ENCODE assay signal across 15 mouse cellular contexts in the genomic region with DNA sequence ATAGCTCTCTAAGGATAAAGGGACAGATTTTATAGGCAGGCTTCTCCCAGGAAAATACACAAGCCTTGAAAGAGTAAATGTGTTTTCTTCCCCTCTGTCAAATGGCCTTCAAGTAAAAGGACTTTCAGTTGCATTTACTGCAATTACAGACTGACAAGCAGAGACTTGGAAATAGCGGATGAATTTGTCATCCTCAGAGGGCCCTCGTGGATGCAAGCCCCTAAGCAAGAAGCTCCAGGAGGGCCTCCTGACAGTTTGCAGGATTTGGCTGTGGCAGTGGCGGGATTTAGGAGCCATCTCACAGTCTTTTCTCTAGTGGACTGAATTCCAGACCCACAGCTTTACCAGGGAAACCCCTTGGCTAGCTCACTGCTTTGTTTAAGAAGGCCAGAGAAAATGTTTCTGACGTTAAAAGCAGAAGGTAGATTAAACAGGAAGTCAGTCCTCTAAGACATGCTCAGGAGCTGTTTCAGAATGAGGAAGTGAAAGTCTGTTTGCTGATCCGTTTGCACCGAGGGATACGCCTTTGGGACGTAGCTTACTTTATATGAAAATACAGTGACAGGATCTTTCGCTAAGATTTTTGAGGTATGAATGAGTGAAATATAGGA.
DNase-seq lines count a peak whose midpoint lies in the region; ATAC-seq and TF ChIP-seq lines count a peak whose summit lies in the region.
"Had no signal": no experiment of that assay in that cellular context is flagged by ENCODE, and none has a peak within 500 bp of the region (broad histone marks: within the 10 kb centered on the region; RNA-seq: fewer than 3 reads in every experiment).

No protein-coding gene starts in this region.

- H3K27me3 ChIP-seq in CH12.LX (replicated peaks): no peaks in the 10 kb centered on the region
- H3K27me3 ChIP-seq in limb, embryonic 10.5 days (ENCODE audit: low read depth, poor library complexity, severe bottlenecking): no peaks in the 10 kb centered on the region
- no peaks in the 10 kb centered on the region for H3K27me3 ChIP-seq in intestine, embryonic 15.5 days (replicated peaks)
- no peaks in the 10 kb centered on the region for H3K27me3 ChIP-seq in stomach, postnatal 0 days (ENCODE audit: control insufficient read depth, insufficient read depth, low read length)
- H3K27me3 ChIP-seq: embryonic facial prominence, embryonic 12.5 days had no signal

- no peak for TF ChIP-seq CTCF in CH12.LX (conservative IDR thresholded peaks at IDR 0.05 in 1 of 2, IDR thresholded peaks at IDR 0.05 in 1 of 2; ENCODE audit: low read depth in 2 of 2, low read length in 2 of 2)
- no peak for TF ChIP-seq CTCF in stomach, postnatal 0 days (IDR thresholded peaks at IDR 0.05; ENCODE audit: low read depth)

- dilution Hi-C loops in CH12.LX (cut with MboI; ENCODE audit: extremely low pct_ligation_motif_present, extremely low pct_unique_long_range_greater_than_20kb, low sequenced_read_pairs): no loop called here

- peak overlapping the region; percentile 57 for H3K27ac ChIP-seq in CH12.LX (ENCODE audit: insufficient read depth, low read depth)
- H3K27ac ChIP-seq in limb, embryonic 10.5 days: 0 out of 2 replicates have a peak overlapping the region, but pooled peaks have one; percentile 9
- H3K27ac ChIP-seq in intestine, embryonic 15.5 days: no peak overlapping the region
- no peak overlapping the region for H3K27ac ChIP-seq in stomach, postnatal 0 days (replicated peaks)
- H3K27ac ChIP-seq: embryonic facial prominence, embryonic 12.5 days had no signal

- in situ Hi-C loops in CH12.LX (cut with MboI; ENCODE audit: low pct_ligation_motif_present, low pct_unique_long_range_greater_than_20kb, low sequenced_read_pairs): no loop called here

- TF ChIP-seq RAD21 in CH12.LX (IDR thresholded peaks at IDR 0.05; ENCODE audit: low read depth, low read length): no peak; the same call in 1 of the 2 replicates

- DNase-seq in A20 (ENCODE audit: low read depth, low spot score) (peak; percentile 51), CH12.LX (ENCODE audit: extremely low read depth) (peak; percentile 87)
- DNase-seq in limb, embryonic 10.5 days (ENCODE audit: low spot score): no peak
- no peak for DNase-seq in thymus, postnatal 25 days
- DNase-seq in stomach, postnatal 0 days (ENCODE audit: low spot score): no peak
- DNase-seq: adrenal gland, postnatal 36 days; cerebellum, postnatal 36 days; gastrocnemius, postnatal 10 days; kidney, adult 9 months; midbrain, embryonic 14.5 days; thymus, postnatal 4 days had no signal

- H3K9ac ChIP-seq in CH12.LX (ENCODE audit: insufficient read depth, low read depth): peak overlapping the region; percentile 74
- no peak overlapping the region for H3K9ac ChIP-seq in intestine, embryonic 15.5 days
- no peak overlapping the region for H3K9ac ChIP-seq in stomach, postnatal 0 days (ENCODE audit: low read length)
- H3K9ac ChIP-seq: embryonic facial prominence, embryonic 12.5 days had no signal

- TF ChIP-seq POLR2A in CH12.LX (IDR thresholded peaks at IDR 0.05; ENCODE audit: low read depth, low read length): no peak

- no peaks in the 10 kb centered on the region for H3K79me2 ChIP-seq in CH12.LX (replicated peaks; ENCODE audit: control insufficient read depth, extremely low read depth, insufficient read depth, poor library complexity, severe bottlenecking)

- peak; percentile 95 for TF ChIP-seq EP300 in CH12.LX (IDR thresholded peaks at IDR 0.05; ENCODE audit: low read length)
- no peak for TF ChIP-seq EP300 in stomach, postnatal 0 days (optimal IDR thresholded peaks at IDR 0.05)

- peak; percentile 34; the same call in 1 of the 2 replicates for ATAC-seq in megakaryocyte-erythroid progenitor cell, adult 5-6 weeks (replicated peaks; ENCODE audit: low FRiP score, low TSS enrichment, poor library complexity, severe bottlenecking)
- ATAC-seq in intestine, embryonic 15.5 days: no peak
- ATAC-seq in stomach, postnatal 0 days (ENCODE audit: low FRiP score, low TSS enrichment): no peak
- ATAC-seq: activated CD4-positive, CD25-positive, alpha-beta regulatory T cell, adult 4 months had no signal

- peak overlapping the region; percentile 98 for H3K4me2 ChIP-seq in CH12.LX (ENCODE audit: insufficient read depth, low read depth, poor library complexity, severe bottlenecking)
- H3K4me2 ChIP-seq in intestine, embryonic 15.5 days (replicated peaks): no peak overlapping the region
- H3K4me2 ChIP-seq in stomach, postnatal 0 days (replicated peaks; ENCODE audit: low read depth): no peak overlapping the region
- H3K4me2 ChIP-seq: embryonic facial prominence, embryonic 12.5 days had no signal

- H3K4me3 ChIP-seq in CH12.LX (replicated peaks in 1 of 3; ENCODE audit: low read depth in 2 of 3, low read length in 2 of 3, poor library complexity in 1 of 3): no peak overlapping the region
- H3K4me3 ChIP-seq in limb, embryonic 10.5 days: no peak overlapping the region
- H3K4me3 ChIP-seq in intestine, embryonic 15.5 days (replicated peaks): no peak overlapping the region
- H3K4me3 ChIP-seq in stomach, postnatal 0 days (ENCODE audit: low read depth, low read length): no peak overlapping the region
- H3K4me3 ChIP-seq: embryonic facial prominence, embryonic 12.5 days had no signal

- H3K36me3 ChIP-seq in CH12.LX (replicated peaks in 1 of 2; ENCODE audit: control insufficient read depth in 1 of 2, insufficient read depth in 1 of 2, low read length in 1 of 2): no peaks in the 10 kb centered on the region
- H3K36me3 ChIP-seq in limb, embryonic 10.5 days: no peaks in the 10 kb centered on the region
- no peaks in the 10 kb centered on the region for H3K36me3 ChIP-seq in intestine, embryonic 15.5 days
- no peaks in the 10 kb centered on the region for H3K36me3 ChIP-seq in stomach, postnatal 0 days (ENCODE audit: control insufficient read depth, insufficient read depth, low read length)
- H3K36me3 ChIP-seq: embryonic facial prominence, embryonic 12.5 days had no signal

- peaks cover 0 to 12% of the 10 kb centered on the region in 2 experiments; a peak in 2 of 4 replicates for H3K4me1 ChIP-seq in CH12.LX (ENCODE audit: control insufficient read depth in 1 of 2, insufficient read depth in 2 of 2)
- peaks cover 14% of the 10 kb centered on the region for H3K4me1 ChIP-seq in limb, embryonic 10.5 days
- H3K4me1 ChIP-seq in intestine, embryonic 15.5 days (replicated peaks): no peaks in the 10 kb centered on the region
- H3K4me1 ChIP-seq in stomach, postnatal 0 days (replicated peaks; ENCODE audit: control insufficient read depth, insufficient read depth): no peaks in the 10 kb centered on the region

- no peaks in the 10 kb centered on the region for H3K9me3 ChIP-seq in CH12.LX (replicated peaks; ENCODE audit: low read length)
- no peaks in the 10 kb centered on the region for H3K9me3 ChIP-seq in limb, embryonic 10.5 days (replicated peaks)
- H3K9me3 ChIP-seq in intestine, embryonic 15.5 days: no peaks in the 10 kb centered on the region
- no peaks in the 10 kb centered on the region for H3K9me3 ChIP-seq in stomach, postnatal 0 days (ENCODE audit: control insufficient read depth, low read length)
- H3K9me3 ChIP-seq: embryonic facial prominence, embryonic 12.5 days had no signal

- 72% methylated on average over 9 of the region's 9 CpGs for WGBS in limb, embryonic 10.5 days
- WGBS in intestine, embryonic 15.5 days: 56% methylated on average over 9 of the region's 9 CpGs
- 55% methylated on average over 9 of the region's 9 CpGs for WGBS in stomach, postnatal 0 days

TF ChIP-seq in CH12.LX, 34 proteins besides CTCF, POLR2A, EP300 and RAD21 (continues in another document):
- no peak for TF ChIP-seq SIN3A (IDR thresholded peaks at IDR 0.05; ENCODE audit: low read length)
- no peak for TF ChIP-seq KAT2A (IDR thresholded peaks at IDR 0.05; ENCODE audit: insufficient replicate concordance, low read length)
- TF ChIP-seq BHLHE40 (IDR thresholded peaks at IDR 0.05; ENCODE audit: low read depth, low read length): no peak
- TF ChIP-seq CHD2 (IDR thresholded peaks at IDR 0.05; ENCODE audit: low read length): no peak
- peak; percentile 84 for TF ChIP-seq ELF1 (IDR thresholded peaks at IDR 0.05; ENCODE audit: low read depth, low read length)
- TF ChIP-seq GABPA (IDR thresholded peaks at IDR 0.05; ENCODE audit: insufficient replicate concordance, low read depth, low read length): no peak
- no peak for TF ChIP-seq MAFK (IDR thresholded peaks at IDR 0.05; ENCODE audit: insufficient replicate concordance, low read length)
- TF ChIP-seq RCOR1 (conservative IDR thresholded peaks at IDR 0.05; ENCODE audit: low read depth, low read length): no peak
- no peak for TF ChIP-seq POLR2AphosphoS2 (IDR thresholded peaks at IDR 0.05; ENCODE audit: low read depth, low read length)
- TF ChIP-seq ZNF384 (IDR thresholded peaks at IDR 0.05; ENCODE audit: low read depth, low read length): no peak
- peak; percentile 69 for TF ChIP-seq ETS1 (conservative IDR thresholded peaks at IDR 0.05; ENCODE audit: low read depth, low read length)
- peak; percentile 23; the same call in 1 of the 2 replicates for TF ChIP-seq MEF2A (IDR thresholded peaks at IDR 0.05; ENCODE audit: borderline replicate concordance, low read depth, low read length)
- no peak for TF ChIP-seq UBTF (IDR thresholded peaks at IDR 0.05; ENCODE audit: low read depth, low read length)
- no peak for TF ChIP-seq USF2 (conservative IDR thresholded peaks at IDR 0.05; ENCODE audit: low read depth, low read length)
- peak; percentile 73 for TF ChIP-seq MYC (IDR thresholded peaks at IDR 0.05; ENCODE audit: low read depth, low read length)
- no peak for TF ChIP-seq SMC3 (IDR thresholded peaks at IDR 0.05; ENCODE audit: low read depth, low read length)
- no peak for TF ChIP-seq USF1 (IDR thresholded peaks at IDR 0.05; ENCODE audit: low read depth, low read length)
- TF ChIP-seq NELFE (IDR thresholded peaks at IDR 0.05; ENCODE audit: low read depth, low read length): no peak
- no peak for TF ChIP-seq MAX (IDR thresholded peaks at IDR 0.05; ENCODE audit: low read length)
- TF ChIP-seq E2F4 (IDR thresholded peaks at IDR 0.05; ENCODE audit: insufficient replicate concordance, low read depth, low read length): no peak
- TF ChIP-seq MAZ (IDR thresholded peaks at IDR 0.05; ENCODE audit: low read depth, low read length): no peak
- no peak for TF ChIP-seq MXI1 (IDR thresholded peaks at IDR 0.05; ENCODE audit: low read depth, low read length)
- TF ChIP-seq IRF4 (IDR thresholded peaks at IDR 0.05; ENCODE audit: low read depth, low read length): peak; percentile 99
- TF ChIP-seq NRF1 (IDR thresholded peaks at IDR 0.05; ENCODE audit: low read depth, low read length): peak; percentile 75
- TF ChIP-seq HCFC1 (IDR thresholded peaks at IDR 0.05; ENCODE audit: low read depth, low read length): no peak; the same call in 1 of the 2 replicates
- TF ChIP-seq CHD1 (IDR thresholded peaks at IDR 0.05; ENCODE audit: low read depth, low read length): no peak
- TF ChIP-seq ZC3H11A (IDR thresholded peaks at IDR 0.05; ENCODE audit: low read depth, low read length): no peak
- TF ChIP-seq JUND (conservative IDR thresholded peaks at IDR 0.05; ENCODE audit: low read depth, low read length): peak; percentile 43; the same call in 1 of the 2 replicates

Comparison
In these comparisons a context has a peak if more than half of its experiments do, and no peak if none do; other contexts are left out.
1. DNase-seq: peak in A20 (single experiment) and CH12.LX (single experiment); none in limb, embryonic 10.5 days (single experiment), thymus, postnatal 25 days (single experiment) and stomach, postnatal 0 days (single experiment).
2. H3K27ac ChIP-seq: peak in CH12.LX (single experiment) and limb, embryonic 10.5 days (single experiment); none in intestine, embryonic 15.5 days (single experiment) and stomach, postnatal 0 days (single experiment).